Mouse (Mus musculus): ENCODE measurements at regions not wholly inside any gene's neighbourhood (a gene's known extent, or its start where the extent isn't known, plus 50 kb on each side); places are given as distances from the start of the nearest gene placed in this dataset.
A peak's percentile ranks its signal among the peaks of the same experiment; 100 is the strongest.

- no peak for DNase-seq (ENCODE audit: low spot score in 2 of 2)
Observed at GRCm38 (mm10) chr7:98768460-98768859, 65.6 kb downstream of the Thap12 start.

- DNase-seq (ENCODE audit: low spot score in 2 of 2): no peak
Observed at GRCm38 (mm10) chr7:98769111-98769734, 65.7 kb upstream of the Wnt11 start.

GRCm38 (mm10) chr7:98770257-98770890 lies 64.5 kb upstream of the Wnt11 start:
- DNase-seq (ENCODE audit: low spot score in 2 of 2): no peak

- DNase-seq (ENCODE audit: low spot score in 2 of 2): no peak
Observed at GRCm38 (mm10) chr7:98771134-98771775, 63.7 kb upstream of the Wnt11 start.

- no peak for DNase-seq (ENCODE audit: low spot score in 2 of 2)
Observed at GRCm38 (mm10) chr7:98774597-98774996, 60.3 kb upstream of the Wnt11 start.

- no peak for DNase-seq (ENCODE audit: low spot score in 2 of 2)
Observed at GRCm38 (mm10) chr7:98775031-98775430, 59.9 kb upstream of the Wnt11 start.

- DNase-seq (ENCODE audit: low spot score in 2 of 2): no peak
Observed at GRCm38 (mm10) chr7:98777304-98777849, 57.5 kb upstream of the Wnt11 start.

- DNase-seq (ENCODE audit: low spot score in 2 of 2): peak; percentile 40 to 57
Observed at GRCm38 (mm10) chr7:98778929-98779328, 56.0 kb upstream of the Wnt11 start.

GRCm38 (mm10) chr7:98783521-98783920 lies 51.4 kb upstream of the Wnt11 start:
- DNase-seq (ENCODE audit: low spot score in 2 of 2): no peak

- DNase-seq (ENCODE audit: low spot score in 2 of 2): no peak
Observed at GRCm38 (mm10) chr7:98783954-98784353, 51.0 kb upstream of the Wnt11 start.

- no peak for DNase-seq (ENCODE audit: low spot score in 2 of 2)
Observed at GRCm38 (mm10) chr7:98784369-98784931, 50.5 kb upstream of the Wnt11 start.

Measured in natural killer cell, adult 2 months (primary cell).